Mouse (Mus musculus) spleen, postnatal 0 days (tissue): Measurements from ENCODE around the gene Crispld2. TPM values are rescaled to one million over a fixed set of nuclear protein-coding genes. Genes with fewer than 3 reads are reported as not detected.

ENCODE experiments used
- polyA plus RNA-seq: library from polyadenylated mRNA; unstranded; fragments of >200 nt; fragmentation: Nextera tagmentation; extraction: Ambion mirVana; gene quantifications from 2 replicates; pipeline ENCODE4 v1.2.1, GENCODE M21; 2015

Crispld2 gene
- polyA plus RNA-seq = 12.0 and 12.5 TPM in 2 replicates

DNA sequence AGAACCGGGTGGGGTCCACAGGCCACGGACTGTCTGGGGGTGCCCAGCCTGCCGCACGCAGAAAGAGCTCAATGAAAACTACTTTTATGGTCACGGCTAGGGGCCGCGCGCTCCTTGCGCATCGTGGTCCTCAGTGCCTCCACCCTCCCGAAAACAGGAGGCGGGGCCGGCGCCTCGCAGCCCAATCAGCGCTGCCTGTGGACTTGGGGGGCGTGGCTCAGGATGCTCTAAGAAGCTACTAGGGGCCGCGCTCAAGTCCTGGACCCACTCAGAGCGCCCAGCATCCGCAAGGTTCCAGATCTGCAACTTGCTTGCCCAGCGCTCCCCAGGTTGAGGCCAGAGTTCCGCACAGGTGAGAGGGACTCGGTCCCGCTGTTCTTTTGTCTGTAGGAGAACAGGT, at the start of gene Crispld2:
TSS of gene Crispld2 (plus strand) at position 190 of the 400 bp plus-strand sequence.

DNA sequence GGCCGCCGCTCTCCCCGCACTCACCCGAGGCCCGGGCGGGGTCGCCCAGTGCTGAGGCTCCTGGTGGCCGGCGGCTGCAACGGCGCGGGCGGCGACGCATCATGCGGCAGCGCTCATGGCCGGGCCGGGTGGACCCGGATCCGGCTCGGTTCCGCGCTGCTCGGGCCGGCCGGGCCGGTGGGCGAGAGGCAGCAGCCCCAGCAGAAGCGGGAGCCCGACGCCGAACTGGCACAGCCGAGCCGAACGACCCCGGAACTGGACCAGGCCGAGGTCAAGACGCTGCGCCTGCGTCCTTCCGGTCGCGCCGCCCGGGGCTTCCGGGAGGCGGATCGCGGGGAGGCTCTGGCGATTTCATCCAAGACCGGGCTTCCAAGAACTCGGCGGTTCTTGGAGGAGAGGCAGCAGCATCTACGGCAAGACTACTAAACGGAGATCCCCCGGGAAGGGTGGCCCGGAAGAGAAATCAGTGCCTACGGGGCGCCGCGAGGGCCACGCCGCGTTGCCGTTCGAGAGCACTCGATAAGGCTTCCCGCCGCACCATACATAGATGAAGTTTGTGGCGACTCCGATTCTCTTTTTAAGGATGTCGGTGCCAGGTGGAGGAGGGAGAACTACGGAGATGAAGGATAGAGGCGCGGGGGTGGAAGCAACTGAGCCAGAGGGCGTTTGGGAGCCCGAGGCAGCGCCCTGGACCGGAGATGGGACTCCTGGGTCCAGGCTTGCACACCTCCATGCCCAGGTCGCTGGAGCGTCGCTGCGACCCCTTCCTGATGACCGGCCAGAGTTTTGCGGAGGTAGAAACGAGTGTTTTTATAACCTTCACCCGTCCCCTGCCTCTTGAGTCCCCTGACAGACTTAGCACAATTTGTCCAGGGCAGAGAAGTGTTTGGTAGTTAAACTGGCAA, 109.1 kb downstream of the Crispld2 start, which contains the start of gene Zdhhc7:
TSS of gene Zdhhc7 (minus strand) at position 415 of the 905 bp plus-strand sequence.

Other genes with a start within 250 kb of the Crispld2 start
- 5.7 and 6.4 TPM in 2 replicates for gene Tldc1, start 214.0 kb upstream of the Crispld2 start, polyA plus RNA-seq
- 48.4 and 63.3 TPM in 2 replicates for gene Cotl1, start 151.9 kb upstream of the Crispld2 start, polyA plus RNA-seq
- 7.4 and 8.5 TPM in 2 replicates for gene Klhl36, start 130.2 kb upstream of the Crispld2 start, polyA plus RNA-seq
- gene Usp10, start 82.1 kb upstream of the Crispld2 start, polyA plus RNA-seq = 48.6 and 53.2 TPM in 2 replicates
- gene Gm20388, start 81.6 kb upstream of the Crispld2 start, polyA plus RNA-seq = not detected in 2 replicates
- gene Zdhhc7, start 109.0 kb downstream of the Crispld2 start, polyA plus RNA-seq = 20.8 and 23.7 TPM in 2 replicates
- gene 6430548M08Rik, start 121.7 kb downstream of the Crispld2 start, polyA plus RNA-seq = 18.0 and 22.1 TPM in 2 replicates
- gene Fam92b, start 185.0 kb downstream of the Crispld2 start, polyA plus RNA-seq = not detected in 2 replicates
- 16.5 and 19.2 TPM in 2 replicates for gene Gse1, start 236.0 kb downstream of the Crispld2 start, polyA plus RNA-seq